16 mouse cellular contexts compared by ENCODE assay signal in the genomic region with DNA sequence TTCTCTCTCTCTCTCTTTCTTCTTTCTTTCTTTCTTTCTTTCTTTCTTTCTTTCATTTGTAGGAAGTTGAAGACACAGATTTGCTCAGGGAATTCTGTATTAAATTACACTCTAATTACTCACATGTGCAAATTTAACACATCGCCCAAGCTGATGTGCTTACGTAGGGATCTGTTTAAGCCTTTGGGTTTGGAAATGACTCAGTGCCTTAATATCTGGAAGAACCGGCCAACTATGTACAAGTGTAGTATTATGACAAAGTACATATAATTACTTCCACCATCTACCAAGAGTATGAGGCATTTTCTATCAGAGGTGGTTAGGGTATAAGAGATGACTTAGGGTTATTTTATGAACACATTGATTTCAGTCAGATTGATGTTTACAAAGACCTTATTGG.
"Had no signal": no experiment of that assay in that cellular context is flagged by ENCODE, and none has a peak within 500 bp of the region (broad histone marks: within the 10 kb centered on the region; RNA-seq: fewer than 3 reads in every experiment).

No protein-coding gene starts in this region.

- H3K4me1 ChIP-seq: lung, embryonic 15.5 days; megakaryocyte, embryonic 14.5 days; midbrain, embryonic 13.5 days; midbrain, embryonic 15.5 days; neural tube, embryonic 13.5 days; neural tube, embryonic 15.5 days; stomach, embryonic 15.5 days had no signal

- H3K4me3 ChIP-seq: lung, embryonic 15.5 days; megakaryocyte, embryonic 14.5 days; midbrain, embryonic 13.5 days; midbrain, embryonic 15.5 days; neural tube, embryonic 13.5 days; neural tube, embryonic 15.5 days; stomach, embryonic 15.5 days had no signal

- DNase-seq: liver, postnatal 0 days; lung, adult 2 months; lung, postnatal 14 days; lung, postnatal 36 days; right cerebral cortex, postnatal 14 days; thymus, adult 2 months; thymus, postnatal 25 days; thymus, postnatal 4 days had no signal

- H3K27ac ChIP-seq: lung, embryonic 15.5 days; midbrain, embryonic 13.5 days; midbrain, embryonic 15.5 days; neural tube, embryonic 13.5 days; neural tube, embryonic 15.5 days; stomach, embryonic 15.5 days; stomach, postnatal 0 days had no signal
